Mouse (Mus musculus): ENCODE measurements around the gene Dhcr24. TPM values are rescaled to one million over a fixed set of nuclear protein-coding genes. Genes with fewer than 3 reads are reported as not detected.

The Dhcr24 gene
- total RNA-seq, 2 experiments from 2014 or later: 44.3 to 281 TPM

GRCm38 (mm10) chr4:106559343-106560212, 1.3 kb upstream of the Dhcr24 start:
- DNase-seq (ENCODE audit: low spot score in 2 of 2): no peak

GRCm38 (mm10) chr4:106560213-106560845, 509 bp upstream of the Dhcr24 start:
- DNase-seq (ENCODE audit: low spot score in 2 of 2): peak in 1 of 2 experiments; percentile 21

DNA sequence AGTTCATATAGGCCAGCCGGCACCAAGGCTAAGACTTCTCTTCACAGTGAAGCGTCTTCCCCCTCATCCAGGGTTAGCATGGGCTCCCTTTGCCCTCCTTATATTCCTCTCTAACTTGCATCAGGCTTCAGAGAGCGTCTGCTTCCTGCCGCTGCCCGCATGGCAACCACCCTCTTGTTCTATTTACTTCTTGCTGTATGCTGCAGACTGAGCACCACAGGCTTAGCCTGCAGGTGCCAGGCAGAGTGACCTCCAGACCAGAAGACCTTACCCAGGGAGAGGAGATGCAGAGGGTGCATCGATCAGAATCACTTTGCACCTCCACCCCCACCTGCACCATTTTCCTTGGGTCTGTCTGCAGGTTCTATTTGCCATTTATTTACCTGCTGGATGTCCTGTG, 1.2 kb downstream of the Dhcr24 start:
- DNase-seq (ENCODE audit: low spot score in 2 of 2): no peak

- no peak for DNase-seq (ENCODE audit: low spot score in 2 of 2)
These were observed 2.3 kb downstream of the Dhcr24 start for GRCm38 (mm10) chr4:106562837-106563790.

DNA sequence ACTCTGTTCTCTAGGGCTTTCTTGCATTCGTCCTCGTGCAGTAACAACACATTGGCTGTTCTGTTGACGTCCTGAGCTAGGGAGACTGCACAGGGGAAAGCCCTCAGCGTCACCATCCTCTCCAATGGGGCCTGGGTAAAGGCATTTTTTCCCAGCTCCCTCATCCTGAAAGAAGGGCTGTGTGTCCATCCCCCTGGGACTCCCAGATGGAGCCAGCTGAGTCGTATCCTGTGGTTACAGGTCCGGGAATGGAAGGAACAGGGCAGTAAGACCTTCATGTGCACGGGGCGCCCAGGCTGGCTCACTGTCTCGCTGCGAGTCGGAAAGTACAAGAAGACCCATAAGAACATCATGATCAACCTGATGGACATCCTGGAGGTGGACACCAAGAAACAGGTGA, 3.3 kb downstream of the Dhcr24 start:
- no peak for DNase-seq (ENCODE audit: low spot score in 2 of 2)

DNA sequence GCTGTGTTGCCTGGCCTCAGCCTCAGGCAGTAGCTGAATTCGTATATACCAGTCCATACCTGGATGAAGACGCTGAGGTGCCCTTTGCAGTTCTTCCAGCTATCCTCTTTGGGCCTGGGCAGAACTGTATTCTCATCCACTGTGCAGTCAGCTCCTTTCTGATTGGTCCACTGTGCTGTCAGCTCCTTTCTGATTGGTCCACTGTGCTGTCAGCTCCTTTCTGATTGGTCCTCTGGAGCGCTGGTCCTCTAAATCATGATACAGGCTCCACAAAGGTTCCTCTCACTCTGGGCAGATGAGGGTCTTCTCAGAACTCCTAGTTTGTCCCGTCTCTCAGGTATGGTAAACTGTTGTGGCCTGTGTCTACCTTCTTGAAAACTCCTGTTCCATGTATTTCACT, 8.8 kb downstream of the Dhcr24 start:
- no peak for DNase-seq (ENCODE audit: low spot score in 2 of 2)

GRCm38 (mm10) chr4:106571081-106571724, 10.4 kb downstream of the Dhcr24 start:
- DNase-seq (ENCODE audit: low spot score in 2 of 2): no peak

DNA sequence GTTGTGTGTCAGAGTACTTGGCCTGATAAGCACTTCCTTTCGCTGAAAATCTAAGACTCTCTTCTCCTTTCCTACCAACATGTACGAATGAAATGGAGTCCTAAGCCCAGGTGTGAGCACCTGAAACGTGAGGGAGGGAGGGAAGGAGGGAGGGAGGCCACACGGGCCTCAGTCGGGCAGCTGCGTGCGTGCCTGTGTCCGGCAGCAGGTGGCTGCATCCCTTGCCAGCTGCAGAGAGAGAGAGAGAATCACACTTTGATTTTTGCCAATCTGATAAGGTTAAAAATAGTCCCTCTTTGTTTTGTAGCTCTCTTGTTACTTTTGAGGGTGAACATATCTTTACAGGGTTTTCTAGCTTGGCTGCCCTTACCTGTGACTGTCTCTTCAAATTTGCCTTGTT, 14.2 kb downstream of the Dhcr24 start:
- DNase-seq (ENCODE audit: low spot score in 2 of 2): no peak

- no peak for DNase-seq (ENCODE audit: low spot score in 2 of 2)
These were observed 16.7 kb downstream of the Dhcr24 start for GRCm38 (mm10) chr4:106577511-106577910.

GRCm38 (mm10) chr4:106581176-106581864, 20.5 kb downstream of the Dhcr24 start:
- no peak for DNase-seq (ENCODE audit: low spot score in 2 of 2)

DNA sequence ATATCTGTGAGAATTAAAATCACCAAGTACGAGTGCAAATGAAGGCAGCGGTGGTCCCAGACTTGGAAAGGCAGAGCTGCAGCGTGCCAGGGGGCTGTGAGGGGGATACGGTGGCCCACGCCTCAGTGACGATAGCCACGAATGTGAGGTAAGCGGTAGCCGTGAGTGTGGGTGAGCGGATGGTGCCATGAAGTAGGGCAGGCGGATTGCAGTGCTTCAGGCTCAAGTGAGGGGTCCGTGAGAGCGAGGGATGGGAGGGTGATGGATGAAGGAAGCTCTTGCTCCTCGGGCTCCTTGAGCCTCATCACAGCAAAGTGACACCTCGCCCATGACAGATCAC, 21.0 kb downstream of the Dhcr24 start:
- DNase-seq (ENCODE audit: low spot score in 2 of 2): no peak

GRCm38 (mm10) chr4:106582428-106583153, 21.8 kb downstream of the Dhcr24 start:
- DNase-seq (ENCODE audit: low spot score in 2 of 2): no peak

GRCm38 (mm10) chr4:106584665-106585064, 23.8 kb downstream of the Dhcr24 start:
- DNase-seq (ENCODE audit: low spot score in 2 of 2): no peak

- DNase-seq (ENCODE audit: low spot score in 2 of 2): no peak
These were observed 26.2 kb downstream of the Dhcr24 start for GRCm38 (mm10) chr4:106587075-106587474.

DNA sequence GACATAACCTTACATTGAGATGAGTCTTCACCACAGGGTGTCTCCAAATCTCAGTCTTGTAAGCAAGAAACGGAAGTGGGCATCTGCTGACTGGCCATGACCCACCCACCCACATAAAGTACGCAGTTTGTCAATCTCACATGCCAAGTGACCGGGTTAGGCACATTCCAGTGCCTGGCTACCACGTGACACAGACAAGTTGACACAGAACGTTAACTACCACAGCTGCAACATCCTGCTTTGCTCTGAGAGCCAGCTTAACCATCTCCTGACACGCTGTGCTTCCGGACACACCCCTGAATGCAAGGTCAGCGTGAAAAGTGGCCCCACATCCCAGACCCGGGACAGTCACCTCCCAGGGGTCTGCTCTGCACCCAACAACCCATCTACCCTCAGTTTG, 29.3 kb downstream of the Dhcr24 start:
- DNase-seq (ENCODE audit: low spot score in 2 of 2): no peak

DNA sequence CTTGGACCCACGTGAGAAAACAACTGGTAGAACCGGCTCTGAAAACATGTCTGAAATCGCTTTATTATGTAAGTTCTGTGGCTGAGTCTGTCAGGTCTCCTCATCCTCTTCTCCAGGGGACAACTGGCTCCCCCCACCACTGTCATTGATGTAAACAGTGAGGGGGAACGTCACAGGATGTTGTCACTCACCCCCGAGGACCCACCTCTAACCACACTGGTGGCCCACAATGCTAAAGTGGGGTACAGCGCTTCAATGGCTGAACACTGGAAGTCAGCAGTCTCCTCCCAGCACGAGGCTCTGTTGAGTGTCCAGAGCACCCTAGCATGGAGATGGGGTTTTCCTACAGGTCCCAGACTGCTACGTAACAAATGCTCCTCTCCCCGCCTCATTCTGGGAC, 30.0 kb downstream of the Dhcr24 start:
- DNase-seq (ENCODE audit: low spot score in 2 of 2): no peak

DNA sequence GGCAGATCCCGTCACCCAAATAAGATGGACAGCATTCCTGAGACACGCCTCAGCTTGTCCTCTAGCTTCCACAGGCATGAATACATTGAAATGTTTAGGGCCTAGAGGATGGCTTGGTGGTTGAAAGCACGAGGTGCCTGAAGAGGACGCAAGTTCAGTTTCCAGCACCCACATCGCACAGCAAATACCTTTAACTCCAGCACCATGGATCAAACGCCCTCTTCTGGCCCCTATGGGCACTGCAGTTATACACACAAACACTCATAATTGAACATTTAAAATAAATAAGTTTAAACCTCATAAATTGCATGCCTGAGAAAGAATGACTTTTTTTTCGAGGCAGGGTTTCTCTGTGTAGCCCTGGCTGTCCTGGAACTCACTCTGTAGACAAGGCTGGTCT, 32.8 kb downstream of the Dhcr24 start:
- no peak for DNase-seq (ENCODE audit: low spot score in 2 of 2)

DNA sequence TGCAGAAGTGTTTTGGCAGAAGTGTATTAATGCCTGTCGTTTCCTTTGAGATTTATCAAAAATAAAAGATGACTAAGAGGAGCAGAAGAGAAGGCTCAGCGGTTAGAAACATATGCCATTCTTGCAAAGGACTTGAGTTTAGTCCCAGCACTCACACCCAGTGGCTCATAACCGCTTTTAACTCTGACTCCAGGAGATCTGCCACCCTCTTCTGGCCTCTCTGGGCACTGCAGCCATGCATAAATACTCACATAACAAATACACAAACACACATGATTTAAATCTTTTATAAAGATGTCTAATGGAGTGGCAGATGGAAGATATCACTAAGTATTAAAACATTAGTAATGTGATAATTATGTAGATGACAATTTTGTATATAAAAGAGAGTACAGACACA, 35.4 kb downstream of the Dhcr24 start:
- no peak for DNase-seq (ENCODE audit: low spot score in 2 of 2)

DNA sequence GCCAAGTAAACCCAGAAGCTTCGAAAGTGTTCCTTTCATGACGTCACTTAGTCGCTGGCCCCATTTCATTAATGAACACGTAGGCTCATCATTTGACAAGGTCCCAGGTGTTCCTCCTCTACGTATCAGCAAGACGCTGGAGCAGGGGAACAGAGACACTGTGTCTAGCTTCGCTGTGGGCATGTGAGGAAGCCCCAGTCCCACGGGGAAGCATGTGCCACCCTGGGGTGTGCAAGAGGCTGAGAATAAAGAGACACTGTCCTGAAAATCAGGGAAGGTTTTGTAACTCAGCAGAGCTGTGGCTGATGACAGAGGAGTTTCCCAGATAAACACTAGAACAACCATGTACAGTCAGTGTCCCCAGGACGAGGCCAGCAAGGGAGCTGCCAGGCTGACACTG, 36.2 kb downstream of the Dhcr24 start:
- DNase-seq (ENCODE audit: low spot score in 2 of 2): no peak

GRCm38 (mm10) chr4:106597741-106598140, 36.9 kb downstream of the Dhcr24 start:
- no peak for DNase-seq (ENCODE audit: low spot score in 2 of 2)
